Mouse (Mus musculus) CH12.LX (cell line): ENCODE results near the gene Acsl3. TPM values are rescaled to one million over a fixed set of nuclear protein-coding genes. Genes with fewer than 3 reads are reported as not detected.

Source experiments
- DNase-seq: peaks from one replicate; pipeline ENCODE4 v3.0.0-alpha.2; 2013; ENCODE audit errors: extremely low read depth
- H3K27ac ChIP-seq: 2 replicates; pipeline ENCODE4 v1.5.1; 2012; ENCODE audit warnings: low read depth, mild to moderate bottlenecking, control low read depth, moderate library complexity; ENCODE audit not compliant: insufficient read depth
- H3K27me3 ChIP-seq: replicated peaks from 2 replicates; pipeline ENCODE3; 2012; ENCODE audit warnings: inconsistent platforms
- H3K36me3 ChIP-seq, 2 experiments: replicated peaks in 1 of 2; 2 replicates each; pipeline versions ENCODE3 to v1.6.1; 2012; ENCODE audit warnings: inconsistent platforms in 1 of 2, low read length in 1 of 2, mild to moderate bottlenecking in 1 of 2, mixed read lengths in 1 of 2, moderate library complexity in 1 of 2; ENCODE audit not compliant: control insufficient read depth in 1 of 2, insufficient read depth in 1 of 2
- H3K4me1 ChIP-seq, 2 experiments: 2 replicates each; pipeline ENCODE4 v1.6.1; 2012; ENCODE audit warnings: inconsistent platforms in 1 of 2, moderate library complexity in 1 of 2; ENCODE audit not compliant: insufficient read depth in 2 of 2, control insufficient read depth in 1 of 2
- H3K4me2 ChIP-seq: 2 replicates; pipeline ENCODE4 v1.6.1; 2012; ENCODE audit warnings: low read depth, mild to moderate bottlenecking, control low read depth; ENCODE audit not compliant: poor library complexity, insufficient read depth, severe bottlenecking
- H3K4me3 ChIP-seq, 3 experiments: fragments of 150-350 bp in 1 of 3; sonication (generic) in 1 of 3; replicated peaks in 1 of 3; 2 replicates each; pipeline versions ENCODE3 to v1.5.1; 2011 to 2012; ENCODE audit warnings: low read depth in 2 of 3, low read length in 2 of 3, mild to moderate bottlenecking in 2 of 3, moderate library complexity in 2 of 3, control low read depth in 1 of 3, improper control_type of control experiment in 1 of 3, inconsistent platforms in 1 of 3, mixed read lengths in 1 of 3; ENCODE audit not compliant: poor library complexity in 1 of 3
- H3K79me2 ChIP-seq: replicated peaks from 2 replicates; pipeline ENCODE4 v1.6.1; 2012; ENCODE audit warnings: mild to moderate bottlenecking, moderate library complexity; ENCODE audit not compliant: control insufficient read depth, poor library complexity, insufficient read depth, severe bottlenecking; ENCODE audit errors: extremely low read depth
- H3K9ac ChIP-seq: 2 replicates; pipeline ENCODE4 v1.6.1; 2012; ENCODE audit warnings: low read depth, mild to moderate bottlenecking, control low read depth, moderate library complexity; ENCODE audit not compliant: insufficient read depth
- H3K9me3 ChIP-seq: replicated peaks from 2 replicates; pipeline ENCODE3; 2012; ENCODE audit warnings: low read length, inconsistent platforms, mixed read lengths
- BHLHE40 ChIP-seq: IDR thresholded peaks from 2 replicates; pipeline ENCODE4 v1.6.1; 2011; ENCODE audit warnings: mild to moderate bottlenecking, low read depth, low read length, improper control_type of control experiment
- CHD2 ChIP-seq: IDR thresholded peaks from 2 replicates; pipeline ENCODE4 v1.6.1; 2011; ENCODE audit warnings: low read length, improper control_type of control experiment
- CTCF ChIP-seq, 2 experiments: IDR thresholded peaks in 1 of 2; conservative IDR thresholded peaks in 1 of 2; 2 replicates each; pipeline ENCODE4 v1.5.1; 2011 to 2012; ENCODE audit warnings: low read depth in 2 of 2, low read length in 2 of 2, improper control_type of control experiment in 1 of 2, inconsistent platforms in 1 of 2, mild to moderate bottlenecking in 1 of 2, moderate library complexity in 1 of 2
- ELF1 ChIP-seq: IDR thresholded peaks from 2 replicates; pipeline ENCODE4 v1.6.1; 2014; ENCODE audit warnings: low read depth, mild to moderate bottlenecking, inconsistent platforms, low read length, improper control_type of control experiment
- GABPA ChIP-seq: IDR thresholded peaks from 2 replicates; pipeline ENCODE4 v1.6.1; 2012; ENCODE audit warnings: low read depth, low read length, improper control_type of control experiment, inconsistent platforms; ENCODE audit not compliant: insufficient replicate concordance
- JUND ChIP-seq: conservative IDR thresholded peaks from 2 replicates; pipeline ENCODE4 v1.6.1; 2011; ENCODE audit warnings: low read depth, low read length, improper control_type of control experiment
- KAT2A ChIP-seq: IDR thresholded peaks from 2 replicates; pipeline ENCODE4 v1.6.1; 2012; ENCODE audit warnings: low read length, improper control_type of control experiment, inconsistent platforms; ENCODE audit not compliant: insufficient replicate concordance
- MXI1 ChIP-seq: IDR thresholded peaks from 2 replicates; pipeline ENCODE4 v1.6.1; 2011; ENCODE audit warnings: mild to moderate bottlenecking, low read depth, low read length, improper control_type of control experiment
- MYC ChIP-seq: IDR thresholded peaks from 2 replicates; pipeline ENCODE4 v1.6.1; 2011; ENCODE audit warnings: low read depth, mild to moderate bottlenecking, improper control_type of control experiment, low read length
- PAX5 ChIP-seq: IDR thresholded peaks from 2 replicates; pipeline ENCODE4 v1.6.1; 2012; ENCODE audit warnings: low read length, inconsistent platforms, mixed read lengths
- POLR2A ChIP-seq: IDR thresholded peaks from 2 replicates; pipeline ENCODE4 v1.6.1; 2011; ENCODE audit warnings: low read depth, mild to moderate bottlenecking, improper control_type of control experiment, low read length
- RAD21 ChIP-seq: IDR thresholded peaks from 2 replicates; pipeline ENCODE4 v1.6.1; 2011; ENCODE audit warnings: low read depth, mild to moderate bottlenecking, low read length, improper control_type of control experiment, moderate library complexity
- SIN3A ChIP-seq: IDR thresholded peaks from 2 replicates; pipeline ENCODE4 v1.6.1; 2012; ENCODE audit warnings: low read length, improper control_type of control experiment, inconsistent platforms
- SMC3 ChIP-seq: IDR thresholded peaks from 2 replicates; pipeline ENCODE4 v1.6.1; 2011; ENCODE audit warnings: low read depth, low read length, improper control_type of control experiment
- TBP ChIP-seq: conservative IDR thresholded peaks from 2 replicates; pipeline ENCODE4 v1.6.1; 2011; ENCODE audit warnings: low read depth, low read length, improper control_type of control experiment
- UBTF ChIP-seq: IDR thresholded peaks from 2 replicates; pipeline ENCODE4 v1.6.1; 2012; ENCODE audit warnings: low read depth, mild to moderate bottlenecking, inconsistent platforms, low read length, improper control_type of control experiment, moderate library complexity
- USF1 ChIP-seq: IDR thresholded peaks from 2 replicates; pipeline ENCODE4 v1.6.1; 2014; ENCODE audit warnings: low read depth, mild to moderate bottlenecking, inconsistent platforms, low read length, improper control_type of control experiment
- ZMIZ1 ChIP-seq: IDR thresholded peaks from 2 replicates; pipeline ENCODE4 v1.6.1; 2012; ENCODE audit warnings: low read depth, mild to moderate bottlenecking, inconsistent platforms, low read length, improper control_type of control experiment
- ZNF384 ChIP-seq: IDR thresholded peaks from 2 replicates; pipeline ENCODE4 v1.6.1; 2012; ENCODE audit warnings: low read depth, low read length, improper control_type of control experiment, inconsistent platforms
- dilution Hi-C: fragments of 300-500 bp; cut with MboI; formaldehyde crosslinking; loops from 2 replicates; pipeline ENCODE4 v1.14.3; 2020; ENCODE audit warnings: low sequenced_read_pairs; ENCODE audit not compliant: extremely low pct_unique_long_range_greater_than_20kb, extremely low pct_ligation_motif_present
- in situ Hi-C: fragments of 300-500 bp; cut with MboI; formaldehyde crosslinking; loops from 3 replicates; pipeline ENCODE4 v1.14.3; 2019; ENCODE audit warnings: low sequenced_read_pairs, low pct_ligation_motif_present, low pct_unique_long_range_greater_than_20kb, mixed read lengths
- polyA plus RNA-seq: library from polyadenylated mRNA; unstranded; fragments of >175 nt; gene quantifications from 2 replicates; pipeline ENCODE4 v1.2.1, GENCODE M21; 2012; ENCODE audit warnings: low read depth; ENCODE audit not compliant: insufficient read length
- total RNA-seq, 2 experiments: library from RNA; depleted of rRNA; stranded (reverse); fragments of 300-350 nt in 1 of 2; fragments of >200 nt in 1 of 2; gene quantifications; 2 replicates each; pipeline ENCODE4 v1.2.3; 2012 to 2014

Gene Acsl3
- total and polyA plus RNA-seq, 3 experiments, result 19.0 to 57.5 (median 25.3) TPM

DNA sequence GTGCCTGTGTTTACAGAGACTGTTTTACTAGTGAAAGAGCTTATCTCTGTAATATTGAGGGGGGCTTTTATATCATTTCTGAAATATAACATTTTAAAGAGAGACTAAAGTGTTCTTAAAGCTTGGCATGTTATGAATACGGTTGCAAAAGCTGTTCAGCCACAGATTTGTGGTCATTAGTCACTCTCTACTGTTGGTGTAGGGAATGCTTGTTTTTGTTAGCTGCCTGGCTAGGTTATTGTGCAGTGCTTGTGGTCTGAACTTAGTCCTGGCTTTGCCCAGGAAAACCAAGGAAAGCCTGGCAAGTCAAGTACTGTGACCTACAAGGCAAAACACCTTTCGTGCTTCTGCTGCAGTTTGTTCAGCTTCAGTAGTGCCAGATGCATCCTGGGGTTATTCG lies 44.1 kb downstream of the Acsl3 start:
- Histone ChIP-seq H3K27me3 (no peaks in the 10 kb centered on the region), H3K4me1 (peaks cover 0 to 24% of the 10 kb centered on the region in 2 experiments; a peak in 2 of 4 replicates), H3K9ac (no peak overlapping the region), H3K9me3 (no peaks in the 10 kb centered on the region), H3K4me2 (no peak overlapping the region), H3K27ac (no peak overlapping the region), H3K79me2 (no peaks in the 10 kb centered on the region), H3K36me3 (peaks cover 23 to 64% of the 10 kb centered on the region in 2 experiments), H3K4me3 (no peak overlapping the region)
- dilution Hi-C loops, result no loop called here
- TF ChIP-seq PAX5, result no peak
- no peak for TF ChIP-seq MYC
- no peak for TF ChIP-seq RAD21
- TF ChIP-seq BHLHE40, result no peak
- no peak for TF ChIP-seq POLR2A
- TF ChIP-seq JUND, result no peak
- TF ChIP-seq SMC3, result no peak
- no peak for TF ChIP-seq KAT2A
- TF ChIP-seq TBP, result no peak
- TF ChIP-seq ELF1, result no peak
- TF ChIP-seq CHD2, result no peak
- TF ChIP-seq CTCF (conservative IDR thresholded peaks at IDR 0.05 in 1 of 2, IDR thresholded peaks at IDR 0.05 in 1 of 2; ENCODE audit: low read depth in 2 of 2, low read length in 2 of 2), result no peak
- no peak for TF ChIP-seq USF1
- TF ChIP-seq MXI1, result no peak
- no peak for TF ChIP-seq UBTF
- no peak for TF ChIP-seq ZMIZ1
- no peak for TF ChIP-seq ZNF384
- TF ChIP-seq SIN3A, result no peak
- DNase-seq, result no peak
- in situ Hi-C loops, result loop anchor here (25.0 kb wide), 1 partner anchor 936 kb away; no protein-coding TSS in a partner anchor

DNA sequence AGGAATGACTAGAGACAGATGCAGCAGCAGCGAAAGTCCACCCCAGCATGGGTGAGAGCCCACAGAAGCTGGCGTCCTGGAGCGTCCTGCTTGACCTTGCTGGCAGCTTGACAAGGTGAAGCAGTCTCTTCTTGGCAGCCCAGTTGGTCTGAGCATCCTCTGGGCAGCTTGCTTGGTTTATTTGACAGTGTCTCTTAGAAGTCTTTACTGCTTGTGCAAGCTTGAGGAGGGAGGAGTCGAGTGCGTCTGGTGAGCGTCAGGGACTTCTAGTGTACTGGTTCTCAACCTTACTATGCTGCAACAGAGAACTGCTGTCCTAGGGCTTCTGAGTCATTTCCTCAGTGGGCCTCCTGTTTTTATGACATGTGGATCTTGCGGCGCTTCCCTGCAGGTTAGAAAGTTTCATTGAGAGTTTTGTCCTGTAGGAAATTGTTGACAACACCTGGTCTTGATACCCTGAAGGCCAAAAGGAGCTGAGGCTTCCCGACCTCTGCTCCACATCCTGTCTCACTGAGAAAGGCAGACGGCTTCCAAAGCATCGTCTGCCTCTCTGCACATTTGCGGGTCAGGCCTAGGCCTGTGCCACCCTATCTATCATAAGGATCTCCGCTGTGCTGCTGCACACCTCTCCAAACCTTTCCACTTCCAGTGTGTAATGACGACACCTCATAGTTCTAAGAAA lies 44.8 kb downstream of the Acsl3 start:
- no peaks in the 10 kb centered on the region for H3K27me3 ChIP-seq
- H3K4me3 ChIP-seq, result no peak overlapping the region
- TF ChIP-seq GABPA, result no peak
- TF ChIP-seq, all 38 proteins: peak for 0
- DNase-seq, result no peak
- H3K4me1 ChIP-seq, result peaks cover 0 to 24% of the 10 kb centered on the region in 2 experiments; a peak in 2 of 4 replicates
- peaks cover 23 to 61% of the 10 kb centered on the region in 2 experiments for H3K36me3 ChIP-seq
- dilution Hi-C loops (no loop called here), in situ Hi-C loops (loop anchor here (25.0 kb wide), 1 partner anchor 935 kb away; no protein-coding TSS in a partner anchor)
- H3K9ac ChIP-seq, result no peak overlapping the region
- no peak overlapping the region for H3K27ac ChIP-seq
- H3K79me2 ChIP-seq, result no peaks in the 10 kb centered on the region
- H3K4me2 ChIP-seq, result no peak overlapping the region
- no peaks in the 10 kb centered on the region for H3K9me3 ChIP-seq
